Mouse (Mus musculus) cerebellum, postnatal 4 days (tissue): ENCODE results near the gene Atp1a4.
A peak's percentile ranks its signal among the peaks of the same experiment; 100 is the strongest.

ENCODE experiments used
- DNase-seq, 2 experiments: peaks; one replicate each; pipeline ENCODE4 v3.0.0; 2022; ENCODE audit warnings: low spot score in 2 of 2, mixed read lengths in 1 of 2

The Atp1a4 gene

GRCm38 (mm10) chr1:172258314-172258713, at the start of gene Atp1a4:
Gene Atp1a4, minus strand, starts transcription at chr1:172258414.
- no peak for DNase-seq

- DNase-seq = no peak
Measured at GRCm38 (mm10) chr1:172307936-172308335, 49.7 kb upstream of the Atp1a4 start.

GRCm38 (mm10) chr1:172306885-172307284, 48.7 kb upstream of the Atp1a4 start:
- no peak for DNase-seq

GRCm38 (mm10) chr1:172306196-172306595, 48.0 kb upstream of the Atp1a4 start:
- DNase-seq = no peak

- DNase-seq = no peak
Measured at GRCm38 (mm10) chr1:172305635-172306034, 47.4 kb upstream of the Atp1a4 start.

GRCm38 (mm10) chr1:172305153-172305552, 46.9 kb upstream of the Atp1a4 start:
- DNase-seq = no peak

GRCm38 (mm10) chr1:172304443-172304842, 46.2 kb upstream of the Atp1a4 start:
- DNase-seq = no peak

GRCm38 (mm10) chr1:172302851-172303250, 44.6 kb upstream of the Atp1a4 start:
- no peak for DNase-seq

GRCm38 (mm10) chr1:172302311-172302710, 44.1 kb upstream of the Atp1a4 start:
- no peak for DNase-seq

- no peak for DNase-seq
Measured at GRCm38 (mm10) chr1:172301180-172301579, 43.0 kb upstream of the Atp1a4 start.

- DNase-seq = no peak
Measured at GRCm38 (mm10) chr1:172300247-172300646, 42.0 kb upstream of the Atp1a4 start.

- no peak for DNase-seq
Measured at GRCm38 (mm10) chr1:172299528-172299927, 41.3 kb upstream of the Atp1a4 start.

GRCm38 (mm10) chr1:172297611-172298537, 39.7 kb upstream of the Atp1a4 start, which contains the start of gene Atp1a2:
Gene Atp1a2, minus strand, starts transcription at chr1:172298064.
- DNase-seq = no peak

GRCm38 (mm10) chr1:172296816-172297510, 38.7 kb upstream of the Atp1a4 start:
- no peak for DNase-seq

GRCm38 (mm10) chr1:172295751-172296197, 37.6 kb upstream of the Atp1a4 start:
- peak in 1 of 2 experiments; percentile 59 for DNase-seq

GRCm38 (mm10) chr1:172293449-172293848, 35.2 kb upstream of the Atp1a4 start:
- no peak for DNase-seq

GRCm38 (mm10) chr1:172292880-172293279, 34.7 kb upstream of the Atp1a4 start:
- no peak for DNase-seq

GRCm38 (mm10) chr1:172289617-172289946, 31.4 kb upstream of the Atp1a4 start:
- no peak for DNase-seq

GRCm38 (mm10) chr1:172288900-172289616, 30.8 kb upstream of the Atp1a4 start:
- no peak for DNase-seq

GRCm38 (mm10) chr1:172286740-172287139, 28.5 kb upstream of the Atp1a4 start:
- no peak for DNase-seq

GRCm38 (mm10) chr1:172284221-172284620, 26.0 kb upstream of the Atp1a4 start:
- no peak for DNase-seq

- DNase-seq = no peak
Measured at GRCm38 (mm10) chr1:172283073-172283472, 24.9 kb upstream of the Atp1a4 start.
